Mouse (Mus musculus) MEL (cell line): ENCODE data around the gene Aqp7. TPM values are rescaled to one million over a fixed set of nuclear protein-coding genes. Genes with fewer than 3 reads are reported as not detected.

Experiments
- DNase-seq: peaks from one replicate; pipeline ENCODE4 v3.0.0; 2011; ENCODE audit warnings: low read depth, low spot score
- H3K27ac ChIP-seq: 2 replicates; pipeline ENCODE4 v1.5.1; 2012; ENCODE audit warnings: low read depth, mild to moderate bottlenecking, control low read depth, low read length, moderate library complexity; ENCODE audit not compliant: control insufficient read depth
- H3K27me3 ChIP-seq, 2 experiments: fragments of 150-350 bp in 1 of 2; sonication (generic) in 1 of 2; 2 replicates each; pipeline ENCODE4 v1.6.1; 2012; ENCODE audit warnings: low read length in 2 of 2, mild to moderate bottlenecking in 2 of 2, improper control_type of control experiment in 1 of 2, moderate library complexity in 1 of 2; ENCODE audit not compliant: insufficient read depth in 2 of 2, control insufficient read depth in 1 of 2
- H3K36me3 ChIP-seq, 2 experiments: 2 replicates each; pipeline ENCODE4 v1.6.1; 2012 to 2014; ENCODE audit warnings: low read length in 2 of 2, improper control_type of control experiment in 1 of 2, inconsistent platforms in 1 of 2, mild to moderate bottlenecking in 1 of 2; ENCODE audit not compliant: insufficient read depth in 2 of 2, control insufficient read depth in 1 of 2
- H3K4me1 ChIP-seq, 2 experiments: fragments of 150-350 bp in 1 of 2; sonication (generic) in 1 of 2; 2 replicates each; pipeline ENCODE4 v1.6.1; 2012; ENCODE audit warnings: low read length in 2 of 2, improper control_type of control experiment in 1 of 2, mild to moderate bottlenecking in 1 of 2; ENCODE audit not compliant: insufficient read depth in 2 of 2, control insufficient read depth in 1 of 2
- H3K4me3 ChIP-seq, 2 experiments: fragments of 150-350 bp in 1 of 2; sonication (generic) in 1 of 2; 2 replicates each; pipeline ENCODE4 v1.5.1; 2012; ENCODE audit warnings: low read depth in 2 of 2, low read length in 2 of 2, mild to moderate bottlenecking in 2 of 2, moderate library complexity in 2 of 2, control low read depth in 1 of 2, improper control_type of control experiment in 1 of 2; ENCODE audit not compliant: control insufficient read depth in 1 of 2, insufficient read depth in 1 of 2
- H3K79me2 ChIP-seq: 2 replicates; pipeline ENCODE4 v1.6.1; 2012; ENCODE audit warnings: mild to moderate bottlenecking, low read length, moderate library complexity; ENCODE audit not compliant: control insufficient read depth, poor library complexity, insufficient read depth
- H3K9ac ChIP-seq: 2 replicates; pipeline ENCODE4 v1.6.1; 2012; ENCODE audit warnings: low read depth, mild to moderate bottlenecking, control low read depth, low read length, moderate library complexity; ENCODE audit not compliant: control insufficient read depth, poor library complexity, severe bottlenecking
- H3K9me3 ChIP-seq: fragments of 150-350 bp; sonication (generic); replicated peaks from 2 replicates; pipeline ENCODE4 v1.6.1; 2012; ENCODE audit warnings: mild to moderate bottlenecking, low read length, improper control_type of control experiment, moderate library complexity; ENCODE audit not compliant: insufficient read depth
- BHLHE40 ChIP-seq: IDR thresholded peaks from 2 replicates; pipeline ENCODE4 v1.6.1; 2012; ENCODE audit warnings: low read depth, mild to moderate bottlenecking, inconsistent platforms, low read length, improper control_type of control experiment, borderline replicate concordance
- CHD2 ChIP-seq: IDR thresholded peaks from 2 replicates; pipeline ENCODE4 v1.6.1; 2011; ENCODE audit warnings: low read length, improper control_type of control experiment
- E2F4 ChIP-seq: IDR thresholded peaks from 2 replicates; pipeline ENCODE4 v1.6.1; 2011; ENCODE audit warnings: low read depth, low read length, improper control_type of control experiment, borderline replicate concordance
- ELF1 ChIP-seq: IDR thresholded peaks from 2 replicates; pipeline ENCODE4 v1.6.1; 2014; ENCODE audit warnings: low read depth, mild to moderate bottlenecking, inconsistent platforms, low read length, improper control_type of control experiment, moderate library complexity
- EP300 ChIP-seq, 2 experiments: IDR thresholded peaks; 2 replicates each; pipeline ENCODE4 v1.6.1; 2011; ENCODE audit warnings: improper control_type of control experiment in 2 of 2, low read length in 2 of 2, low read depth in 1 of 2, mild to moderate bottlenecking in 1 of 2
- GABPA ChIP-seq: IDR thresholded peaks from 2 replicates; pipeline ENCODE4 v1.6.1; 2012; ENCODE audit warnings: low read depth, mild to moderate bottlenecking, inconsistent platforms, low read length, improper control_type of control experiment, moderate library complexity
- GATA1 ChIP-seq: IDR thresholded peaks from 2 replicates; pipeline ENCODE4 v1.6.1; 2011; ENCODE audit warnings: low read depth, low read length, improper control_type of control experiment
- HCFC1 ChIP-seq: IDR thresholded peaks from 2 replicates; pipeline ENCODE4 v1.6.1; 2012; ENCODE audit warnings: low read depth, mild to moderate bottlenecking, inconsistent platforms, low read length, improper control_type of control experiment, moderate library complexity
- JUND ChIP-seq: IDR thresholded peaks from 2 replicates; pipeline ENCODE4 v1.6.1; 2011; ENCODE audit warnings: low read depth, mild to moderate bottlenecking, improper control_type of control experiment, low read length
- KAT2A ChIP-seq: conservative IDR thresholded peaks from 2 replicates; pipeline ENCODE4 v1.6.1; 2012; ENCODE audit warnings: low read depth, low read length, improper control_type of control experiment, inconsistent platforms
- MAFK ChIP-seq: IDR thresholded peaks from 2 replicates; pipeline ENCODE4 v1.6.1; 2011; ENCODE audit warnings: low read depth, mild to moderate bottlenecking, low read length, improper control_type of control experiment, borderline replicate concordance
- MAX ChIP-seq: IDR thresholded peaks from 2 replicates; pipeline ENCODE4 v1.6.1; 2011; ENCODE audit warnings: low read length, improper control_type of control experiment
- MAZ ChIP-seq: IDR thresholded peaks from 2 replicates; pipeline ENCODE4 v1.6.1; 2012; ENCODE audit warnings: low read depth, mild to moderate bottlenecking, inconsistent platforms, low read length, improper control_type of control experiment
- NELFE ChIP-seq: IDR thresholded peaks from 2 replicates; pipeline ENCODE4 v1.6.1; 2011; ENCODE audit warnings: low read depth, low read length, improper control_type of control experiment
- NRF1 ChIP-seq: IDR thresholded peaks from 2 replicates; pipeline ENCODE4 v1.6.1; 2014; ENCODE audit warnings: low read depth, mild to moderate bottlenecking, inconsistent platforms, low read length, improper control_type of control experiment, moderate library complexity; ENCODE audit not compliant: poor library complexity, insufficient read depth, severe bottlenecking
- POLR2A ChIP-seq, 2 experiments: IDR thresholded peaks; 2 replicates each; pipeline ENCODE4 v1.6.1; 2011 to 2012; ENCODE audit warnings: low read length in 2 of 2, mild to moderate bottlenecking in 2 of 2, control low read depth in 1 of 2, improper control_type of control experiment in 1 of 2, low read depth in 1 of 2, moderate library complexity in 1 of 2; ENCODE audit not compliant: control insufficient read depth in 1 of 2, insufficient read depth in 1 of 2, poor library complexity in 1 of 2
- RAD21 ChIP-seq: IDR thresholded peaks from 2 replicates; pipeline ENCODE4 v1.6.1; 2011; ENCODE audit warnings: mild to moderate bottlenecking, low read depth, low read length, improper control_type of control experiment
- RCOR1 ChIP-seq: IDR thresholded peaks from 2 replicates; pipeline ENCODE4 v1.6.1; 2012; ENCODE audit warnings: low read depth, mild to moderate bottlenecking, inconsistent platforms, low read length, improper control_type of control experiment
- SIN3A ChIP-seq: IDR thresholded peaks from 2 replicates; pipeline ENCODE4 v1.6.1; 2012; ENCODE audit warnings: low read length, improper control_type of control experiment, inconsistent platforms
- SMC3 ChIP-seq: IDR thresholded peaks from 2 replicates; pipeline ENCODE4 v1.6.1; 2011; ENCODE audit warnings: low read depth, low read length, improper control_type of control experiment
- TAL1 ChIP-seq: IDR thresholded peaks from 2 replicates; pipeline ENCODE4 v1.6.1; 2012; ENCODE audit warnings: mild to moderate bottlenecking, inconsistent platforms, low read length, moderate library complexity, mixed read lengths
- TCF12 ChIP-seq: IDR thresholded peaks from 2 replicates; pipeline ENCODE4 v1.6.1; 2014; ENCODE audit warnings: low read depth, mild to moderate bottlenecking, inconsistent platforms, low read length, improper control_type of control experiment, moderate library complexity
- USF1 ChIP-seq: IDR thresholded peaks from 2 replicates; pipeline ENCODE4 v1.6.1; 2014; ENCODE audit warnings: low read depth, mild to moderate bottlenecking, inconsistent platforms, low read length, improper control_type of control experiment, moderate library complexity
- USF2 ChIP-seq, 2 experiments: IDR thresholded peaks; 2 replicates each; pipeline ENCODE4 v1.6.1; 2011 to 2012; ENCODE audit warnings: improper control_type of control experiment in 2 of 2, low read length in 2 of 2, borderline replicate concordance in 1 of 2, inconsistent platforms in 1 of 2, low read depth in 1 of 2, mild to moderate bottlenecking in 1 of 2; ENCODE audit not compliant: insufficient read depth in 1 of 2
- ZC3H11A ChIP-seq: IDR thresholded peaks from 2 replicates; pipeline ENCODE4 v1.6.1; 2012; ENCODE audit warnings: low read depth, mild to moderate bottlenecking, inconsistent platforms, low read length, improper control_type of control experiment
- ZKSCAN1 ChIP-seq: IDR thresholded peaks from 2 replicates; pipeline ENCODE4 v1.6.1; 2012; ENCODE audit warnings: low read depth, mild to moderate bottlenecking, inconsistent platforms, low read length, improper control_type of control experiment, moderate library complexity
- ZMIZ1 ChIP-seq: IDR thresholded peaks from 2 replicates; pipeline ENCODE4 v1.6.1; 2012; ENCODE audit warnings: low read depth, mild to moderate bottlenecking, inconsistent platforms, low read length, improper control_type of control experiment, moderate library complexity
- ZNF384 ChIP-seq: IDR thresholded peaks from 2 replicates; pipeline ENCODE4 v1.6.1; 2012; ENCODE audit warnings: low read depth, mild to moderate bottlenecking, inconsistent platforms, low read length, improper control_type of control experiment
- polyA plus RNA-seq, 2 experiments: library from polyadenylated mRNA; stranded (reverse) in 1 of 2; unstranded in 1 of 2; fragments of >175 nt in 1 of 2; fragments of >200 nt in 1 of 2; gene quantifications; 2 replicates each; pipeline versions ENCODE4 v1.2.1 to v1.2.4; 2012; ENCODE audit warnings: low replicate concordance in 2 of 2, low read depth in 1 of 2; ENCODE audit not compliant: insufficient read length in 2 of 2, insufficient read depth in 1 of 2, missing spikeins in 1 of 2
- total RNA-seq: library from RNA; depleted of rRNA; stranded (reverse); fragments of 300-350 nt; gene quantifications from 2 replicates; pipeline ENCODE4 v1.2.3, GENCODE M21; 2012

Aqp7 gene
- total and polyA plus RNA-seq, 3 experiments: 0.06 TPM; not detected in 2

DNA sequence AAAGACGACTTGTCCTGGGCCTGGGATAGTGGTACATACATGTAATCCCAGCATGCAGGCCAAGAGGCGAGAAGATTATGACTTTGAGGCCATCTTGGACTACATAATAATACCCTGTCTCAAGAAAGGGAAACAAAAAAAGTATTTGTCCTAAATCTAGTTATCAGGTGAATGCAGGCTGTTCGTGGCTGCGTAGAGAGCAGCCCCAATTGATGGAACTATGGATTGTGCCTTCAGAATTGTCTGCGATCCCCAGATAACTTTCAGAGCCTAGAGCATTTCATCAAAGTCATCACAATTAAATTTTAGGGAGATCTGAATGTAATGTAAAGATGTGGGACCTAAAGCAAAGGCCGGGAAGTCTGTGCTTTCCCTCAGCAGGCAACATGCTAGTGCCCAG lies 51.6 kb downstream of the Aqp7 start:
- Histone ChIP-seq H3K36me3 (peaks cover 4 to 61% of the 10 kb centered on the region in 2 experiments), H3K9me3 (no peaks in the 10 kb centered on the region), H3K27me3 (no peaks in the 10 kb centered on the region), H3K4me1 (no peaks in the 10 kb centered on the region; a peak in 1 of 4 replicates), H3K9ac (no peak overlapping the region), H3K79me2 (no peaks in the 10 kb centered on the region), H3K4me3 (no peak overlapping the region), H3K27ac (no peak overlapping the region)
- DNase-seq: peak; percentile 30
- no peak for TF ChIP-seq NELFE
- TF ChIP-seq POLR2A (IDR thresholded peaks at IDR 0.05; ENCODE audit: control insufficient read depth in 1 of 2, insufficient read depth in 1 of 2, low read depth in 1 of 2, low read length in 2 of 2, poor library complexity in 1 of 2): no peak
- no peak for TF ChIP-seq SIN3A
- no peak for TF ChIP-seq USF2 (IDR thresholded peaks at IDR 0.05; ENCODE audit: borderline replicate concordance in 1 of 2, insufficient read depth in 1 of 2, low read depth in 1 of 2, low read length in 2 of 2)
- TF ChIP-seq HCFC1: no peak
- no peak for TF ChIP-seq MAX
- no peak for TF ChIP-seq JUND
- no peak for TF ChIP-seq ZKSCAN1
- peak; percentile 15 to 52; a peak in 2 of 4 replicates for TF ChIP-seq EP300 (IDR thresholded peaks at IDR 0.05; ENCODE audit: low read depth in 1 of 2, low read length in 2 of 2)
- no peak for TF ChIP-seq NRF1
- no peak for TF ChIP-seq RCOR1
- peak; percentile 21; the same call in 1 of the 2 replicates for TF ChIP-seq GATA1
- TF ChIP-seq E2F4: no peak
- TF ChIP-seq TCF12: peak; percentile 53; the same call in 1 of the 2 replicates
- TF ChIP-seq TAL1: peak; percentile 66
- no peak for TF ChIP-seq MAFK
- TF ChIP-seq GABPA: no peak
- no peak for TF ChIP-seq SMC3

DNA sequence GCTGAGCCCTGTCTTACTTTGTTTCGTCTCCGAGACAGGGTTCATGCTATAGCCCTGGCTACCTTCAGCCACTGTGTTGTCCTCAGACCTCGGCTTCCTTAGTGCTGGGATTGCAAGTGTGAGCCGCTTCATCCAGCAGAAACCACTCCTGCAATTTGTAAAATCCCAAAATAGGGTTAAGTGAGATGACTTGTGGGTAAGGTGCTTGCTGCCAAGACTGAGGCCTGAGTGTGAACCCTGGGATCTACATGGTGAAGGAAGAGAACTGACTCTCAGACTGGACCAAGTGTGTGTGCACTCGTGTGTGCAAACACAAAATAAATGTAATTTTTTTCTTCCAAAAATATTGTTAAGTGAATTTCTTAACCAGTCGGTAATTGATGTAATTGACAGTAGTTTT lies 58.3 kb downstream of the Aqp7 start:
- no peaks in the 10 kb centered on the region for H3K9me3 ChIP-seq
- H3K27ac ChIP-seq: no peak overlapping the region
- TF ChIP-seq RAD21: no peak
- no peak for TF ChIP-seq POLR2A (IDR thresholded peaks at IDR 0.05; ENCODE audit: control insufficient read depth in 1 of 2, insufficient read depth in 1 of 2, low read depth in 1 of 2, low read length in 2 of 2, poor library complexity in 1 of 2)
- no peak for TF ChIP-seq TAL1
- TF ChIP-seq USF1: no peak
- TF ChIP-seq MAFK: no peak
- TF ChIP-seq CHD2: no peak
- TF ChIP-seq USF2 (IDR thresholded peaks at IDR 0.05; ENCODE audit: borderline replicate concordance in 1 of 2, insufficient read depth in 1 of 2, low read depth in 1 of 2, low read length in 2 of 2): no peak
- TF ChIP-seq EP300 (IDR thresholded peaks at IDR 0.05; ENCODE audit: low read depth in 1 of 2, low read length in 2 of 2): no peak
- no peak for TF ChIP-seq ELF1
- no peak for TF ChIP-seq ZMIZ1
- TF ChIP-seq ZC3H11A: no peak
- no peak for TF ChIP-seq E2F4
- no peak for TF ChIP-seq ZNF384
- no peak for TF ChIP-seq SIN3A
- no peak for TF ChIP-seq BHLHE40
- no peak for TF ChIP-seq KAT2A
- no peak for TF ChIP-seq MAX
- no peak for TF ChIP-seq NELFE
- TF ChIP-seq MAZ: no peak
- no peak for TF ChIP-seq GATA1
- no peaks in the 10 kb centered on the region for H3K79me2 ChIP-seq
- no peaks in the 10 kb centered on the region for H3K4me1 ChIP-seq
- H3K27me3 ChIP-seq: no peaks in the 10 kb centered on the region
- no peak for DNase-seq
- no peak overlapping the region for H3K4me3 ChIP-seq
- peaks cover 0 to 55% of the 10 kb centered on the region in 2 experiments; a peak in 2 of 4 replicates for H3K36me3 ChIP-seq
- no peak overlapping the region for H3K9ac ChIP-seq
